Mouse (Mus musculus) heart, embryonic 14.5 days (tissue): ENCODE measurements at regions not wholly inside any gene's neighbourhood (a gene's known extent, or its start where the extent isn't known, plus 50 kb on each side); places are given as distances from the start of the nearest gene placed in this dataset.

Experiments
- ATAC-seq: fragments of 200-750 bp; cut with Nextera tagmentation; 2 replicates; pipeline ENCODE4 v1.8.0; 2017; ENCODE audit warnings: low read depth, moderate TSS enrichment; ENCODE audit not compliant: insufficient number of reproducible peaks, insufficient read depth, low FRiP score
- H3K27ac ChIP-seq, 2 experiments: fragments of 200-500 bp in 1 of 2; fragments of 300-500 bp in 1 of 2; sonication (generic) in 1 of 2; replicated peaks in 1 of 2; 2 replicates each; pipeline ENCODE4 v1.5.1; 2012 to 2014; ENCODE audit warnings: low read depth in 2 of 2, low read length in 2 of 2, control low read depth in 1 of 2, mild to moderate bottlenecking in 1 of 2, mixed read lengths in 1 of 2; ENCODE audit not compliant: control insufficient read depth in 1 of 2, insufficient read depth in 1 of 2
- H3K27me3 ChIP-seq: fragments of 300-500 bp; sonication (generic); 2 replicates; pipeline ENCODE4 v1.6.1; 2014; ENCODE audit warnings: mild to moderate bottlenecking, low read length, control low read depth; ENCODE audit not compliant: control insufficient read depth, insufficient read depth
- H3K36me3 ChIP-seq: fragments of 300-500 bp; sonication (generic); 2 replicates; pipeline ENCODE4 v1.6.1; 2014; ENCODE audit warnings: mild to moderate bottlenecking, control low read depth, low read length, mixed read lengths; ENCODE audit not compliant: control insufficient read depth, insufficient read depth
- H3K4me1 ChIP-seq, 2 experiments: fragments of 200-500 bp in 1 of 2; fragments of 300-500 bp in 1 of 2; sonication (generic) in 1 of 2; 2 replicates each; pipeline ENCODE4 v1.6.1; 2012 to 2014; ENCODE audit warnings: low read length in 2 of 2, control low read depth in 1 of 2, mixed read lengths in 1 of 2; ENCODE audit not compliant: control insufficient read depth in 2 of 2, insufficient read depth in 2 of 2
- H3K4me2 ChIP-seq: fragments of 300-500 bp; sonication (generic); 2 replicates; pipeline ENCODE4 v1.6.1; 2014; ENCODE audit warnings: mild to moderate bottlenecking, low read length
- H3K4me3 ChIP-seq, 2 experiments: fragments of 200-500 bp in 1 of 2; fragments of 300-500 bp in 1 of 2; sonication (generic) in 1 of 2; 2 replicates each; pipeline ENCODE4 v1.5.1; 2012 to 2014; ENCODE audit warnings: low read length in 2 of 2, mild to moderate bottlenecking in 2 of 2, control low read depth in 1 of 2, low read depth in 1 of 2, moderate library complexity in 1 of 2; ENCODE audit not compliant: control insufficient read depth in 1 of 2, insufficient read depth in 1 of 2
- H3K9ac ChIP-seq: fragments of 300-500 bp; sonication (generic); 2 replicates; pipeline ENCODE4 v1.6.1; 2014; ENCODE audit warnings: mild to moderate bottlenecking, low read length
- H3K9me3 ChIP-seq: fragments of 300-500 bp; sonication (generic); 2 replicates; pipeline ENCODE4 v1.6.1; 2016; ENCODE audit warnings: low read length, control low read depth; ENCODE audit not compliant: control insufficient read depth
- WGBS: fragments of 180-500 bp; shearing (Covaris S2); extraction: QIAGEN DNeasy Blood & Tissue Kit; methylation state at CpG from one replicate; pipeline ENCODE4 v1.1.7; 2014; 5-methylcytosine and 5-hydroxymethylcytosine counted together

DNA sequence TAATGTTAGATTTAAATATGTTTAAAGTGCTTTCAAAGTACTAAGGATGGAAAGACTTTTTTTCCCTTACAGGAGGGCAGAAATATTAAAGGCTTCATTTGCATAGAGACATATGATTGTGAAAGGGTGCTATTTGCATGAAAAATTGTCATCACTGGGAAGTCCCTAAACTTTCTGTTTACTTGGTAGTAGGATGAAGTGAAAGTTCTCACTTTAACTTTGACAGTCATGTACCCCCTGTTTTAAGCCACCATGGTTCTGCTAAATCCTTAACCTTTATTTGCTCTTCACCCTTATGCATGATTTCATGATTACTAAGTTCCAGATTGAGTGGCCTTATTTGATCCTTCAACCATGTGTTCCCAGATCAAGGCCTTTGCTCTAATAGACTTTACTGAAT, 132.6 kb upstream of the Egfl6 start:
- H3K4me1 ChIP-seq: no peaks in the 10 kb centered on the region

DNA sequence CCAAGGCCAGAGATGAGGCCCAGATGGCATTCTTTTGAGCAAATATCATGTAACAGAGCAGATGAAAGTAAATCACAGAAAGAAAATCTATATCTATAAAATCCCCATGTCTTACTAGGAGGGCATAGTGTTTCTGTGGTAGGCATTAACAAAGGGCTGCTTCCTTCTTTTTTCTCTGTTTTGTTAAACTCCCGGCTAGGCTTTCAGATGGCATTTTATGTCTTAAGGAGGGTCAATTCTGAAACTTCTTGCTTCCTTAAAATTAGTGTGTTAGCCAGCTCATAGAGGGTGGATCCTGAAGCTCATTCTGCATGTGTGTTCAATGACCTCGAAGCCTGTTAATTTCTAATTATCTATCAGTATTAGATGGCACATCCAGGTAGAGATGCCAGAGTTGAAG, 123.8 kb upstream of the Egfl6 start:
- H3K4me3 ChIP-seq: no peak overlapping the region
- no peaks in the 10 kb centered on the region; a peak in 1 of 4 replicates for H3K4me1 ChIP-seq
- H3K36me3 ChIP-seq: no peaks in the 10 kb centered on the region
- peak overlapping the region; percentile 17 to 67; a peak in 3 of 4 replicates for H3K27ac ChIP-seq
- H3K27me3 ChIP-seq: no peaks in the 10 kb centered on the region
- H3K9ac ChIP-seq: no peak overlapping the region
- no peak for ATAC-seq
- 68% methylated on average over 2 of the region's 2 CpGs for WGBS
- H3K4me2 ChIP-seq: no peak overlapping the region
- no peaks in the 10 kb centered on the region for H3K9me3 ChIP-seq

More for the DNA sequence above, 132.6 kb upstream of the Egfl6 start:
- Histone ChIP-seq H3K4me2 (no peak overlapping the region), H3K4me3 (no peak overlapping the region), H3K9ac (no peak overlapping the region), H3K36me3 (no peaks in the 10 kb centered on the region), H3K27ac (no peak overlapping the region), H3K9me3 (no peaks in the 10 kb centered on the region), H3K27me3 (no peaks in the 10 kb centered on the region)
- ATAC-seq: no peak

DNA sequence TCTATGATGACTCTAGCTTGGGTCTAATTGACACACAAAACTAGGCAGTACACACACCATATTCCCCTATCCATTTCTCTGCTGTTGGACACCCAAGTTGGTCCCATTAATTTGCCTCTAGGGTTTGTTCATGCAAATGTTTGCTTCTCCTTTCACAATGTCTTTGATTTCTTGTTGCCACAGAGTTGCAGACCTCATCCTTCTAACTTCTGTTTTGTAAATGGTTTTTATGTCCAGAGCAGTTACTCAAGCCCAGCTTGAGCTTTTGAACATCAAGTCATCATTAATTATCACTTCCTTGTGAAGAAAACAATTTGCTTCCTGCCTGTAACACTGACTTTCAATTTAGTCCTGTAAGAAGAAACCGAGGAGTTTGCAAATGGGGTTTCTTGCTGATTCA, 122.6 kb upstream of the Egfl6 start:
- Histone ChIP-seq H3K4me2 (no peak overlapping the region), H3K36me3 (no peaks in the 10 kb centered on the region), H3K9me3 (no peaks in the 10 kb centered on the region), H3K27ac (no peak overlapping the region), H3K4me3 (no peak overlapping the region), H3K27me3 (no peaks in the 10 kb centered on the region), H3K4me1 (no peaks in the 10 kb centered on the region; a peak in 1 of 4 replicates), H3K9ac (no peak overlapping the region)
- no peak for ATAC-seq
- 68% methylated on average over 1 of the region's 1 CpGs for WGBS

DNA sequence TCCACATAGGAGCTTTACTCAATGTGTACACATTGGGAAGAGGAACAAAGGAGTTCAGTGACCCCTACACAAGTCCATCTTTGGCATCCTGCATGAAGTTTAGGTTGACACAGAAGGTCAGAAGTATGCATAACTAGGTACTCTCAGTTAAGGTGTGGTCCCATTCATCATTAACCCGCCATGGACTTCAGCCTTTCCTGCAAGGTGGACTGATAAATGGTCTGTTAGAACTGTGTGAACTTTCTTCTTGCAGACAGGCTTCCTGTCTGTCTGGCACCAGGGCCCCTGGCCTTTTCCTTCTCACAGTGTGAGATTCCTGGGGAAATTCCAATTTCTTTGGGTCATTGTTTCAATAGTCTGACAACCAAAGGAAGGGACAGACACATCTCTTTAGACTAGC, 121.5 kb upstream of the Egfl6 start:
- H3K4me3 ChIP-seq: no peak overlapping the region
- WGBS: 47% methylated on average over 1 of the region's 1 CpGs

DNA sequence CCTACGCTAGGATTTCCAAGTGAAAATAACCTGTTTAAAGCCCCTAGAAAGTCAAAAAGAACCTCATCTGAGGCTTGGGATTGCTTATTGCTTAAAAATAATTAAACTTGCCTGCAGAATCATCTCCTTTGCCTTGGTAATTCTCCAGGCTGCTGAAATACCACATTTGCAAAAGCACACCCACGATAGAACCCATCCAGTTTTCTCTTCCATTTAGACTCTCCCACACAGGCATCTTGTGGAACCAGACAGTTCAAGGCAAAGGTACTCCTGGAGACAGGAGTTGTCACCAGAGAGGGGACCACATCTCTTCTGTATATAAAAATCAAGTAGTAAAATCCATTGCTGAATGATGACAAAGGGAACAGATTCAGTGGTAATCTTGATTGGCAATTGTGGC, 118.8 kb upstream of the Egfl6 start:
- H3K36me3 ChIP-seq: no peaks in the 10 kb centered on the region
- no peak overlapping the region for H3K4me3 ChIP-seq
- no peak overlapping the region for H3K9ac ChIP-seq
- H3K27me3 ChIP-seq: no peaks in the 10 kb centered on the region
- ATAC-seq: no peak
- no peak overlapping the region for H3K27ac ChIP-seq
- H3K4me1 ChIP-seq: no peaks in the 10 kb centered on the region; a peak in 1 of 4 replicates
- WGBS: 87% methylated on average over 2 of the region's 2 CpGs
- H3K9me3 ChIP-seq: no peaks in the 10 kb centered on the region
- no peak overlapping the region for H3K4me2 ChIP-seq

More for the DNA sequence above, 121.5 kb upstream of the Egfl6 start:
- no peak for ATAC-seq
- no peaks in the 10 kb centered on the region; a peak in 1 of 4 replicates for H3K4me1 ChIP-seq
- no peak overlapping the region for H3K9ac ChIP-seq
- H3K27ac ChIP-seq: 0 out of 4 replicates have a peak overlapping the region, but pooled peaks of 1 of the 2 experiments have one; percentile 27
- no peaks in the 10 kb centered on the region for H3K36me3 ChIP-seq
- no peaks in the 10 kb centered on the region for H3K27me3 ChIP-seq
- H3K4me2 ChIP-seq: no peak overlapping the region
- no peaks in the 10 kb centered on the region for H3K9me3 ChIP-seq

DNA sequence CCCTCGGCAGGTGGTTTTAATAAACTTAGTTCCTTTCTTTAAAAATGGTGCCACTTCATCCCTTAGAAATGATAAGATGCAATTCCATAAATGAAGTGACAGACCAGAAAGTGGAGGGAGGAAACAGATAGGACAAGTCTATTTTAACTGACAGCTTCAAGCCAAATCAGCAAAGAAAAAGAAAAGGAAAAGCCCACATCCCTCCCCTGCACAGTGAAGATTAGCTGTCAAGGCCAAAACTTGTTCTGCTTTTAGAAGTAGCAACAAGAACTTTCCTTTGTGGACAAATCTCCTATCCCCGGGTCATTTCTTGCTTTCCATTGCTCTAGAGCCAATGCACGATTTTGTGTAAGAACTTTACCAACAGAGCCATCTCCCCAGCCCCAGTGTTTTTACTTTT, 108.7 kb upstream of the Egfl6 start:
- Histone ChIP-seq H3K4me2 (no peak overlapping the region), H3K9me3 (no peaks in the 10 kb centered on the region), H3K9ac (no peak overlapping the region), H3K4me3 (no peak overlapping the region), H3K36me3 (no peaks in the 10 kb centered on the region), H3K4me1 (no peaks in the 10 kb centered on the region), H3K27ac (no peak overlapping the region), H3K27me3 (no peaks in the 10 kb centered on the region)
- 66% methylated on average over 3 of the region's 3 CpGs for WGBS
- ATAC-seq: no peak

DNA sequence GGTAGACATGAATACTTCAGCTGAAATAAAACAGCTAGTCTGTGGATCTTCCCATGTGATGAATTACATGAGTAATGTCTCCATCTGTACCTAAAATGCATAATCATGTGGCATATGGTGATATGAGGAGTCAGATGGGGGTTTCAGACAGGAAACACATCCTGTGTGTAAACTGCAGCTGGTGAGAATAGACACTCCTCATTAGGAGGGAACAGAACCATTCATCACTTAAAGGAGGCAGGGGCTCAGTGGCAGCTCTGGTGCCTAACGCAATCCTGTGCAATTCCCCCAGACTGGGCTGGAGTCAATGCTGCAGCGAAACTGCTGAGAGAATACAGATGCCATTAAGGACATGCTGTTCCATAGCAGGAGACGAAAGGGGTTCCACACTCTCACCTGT, 103.3 kb upstream of the Egfl6 start:
- H3K36me3 ChIP-seq: no peaks in the 10 kb centered on the region
- H3K9ac ChIP-seq: no peak overlapping the region
- 79% methylated on average over 3 of the region's 3 CpGs for WGBS
- H3K9me3 ChIP-seq: no peaks in the 10 kb centered on the region
- H3K27me3 ChIP-seq: no peaks in the 10 kb centered on the region
- H3K4me1 ChIP-seq: no peaks in the 10 kb centered on the region
- H3K4me2 ChIP-seq: no peak overlapping the region
- no peak for ATAC-seq
- H3K4me3 ChIP-seq: no peak overlapping the region
- no peak overlapping the region for H3K27ac ChIP-seq

DNA sequence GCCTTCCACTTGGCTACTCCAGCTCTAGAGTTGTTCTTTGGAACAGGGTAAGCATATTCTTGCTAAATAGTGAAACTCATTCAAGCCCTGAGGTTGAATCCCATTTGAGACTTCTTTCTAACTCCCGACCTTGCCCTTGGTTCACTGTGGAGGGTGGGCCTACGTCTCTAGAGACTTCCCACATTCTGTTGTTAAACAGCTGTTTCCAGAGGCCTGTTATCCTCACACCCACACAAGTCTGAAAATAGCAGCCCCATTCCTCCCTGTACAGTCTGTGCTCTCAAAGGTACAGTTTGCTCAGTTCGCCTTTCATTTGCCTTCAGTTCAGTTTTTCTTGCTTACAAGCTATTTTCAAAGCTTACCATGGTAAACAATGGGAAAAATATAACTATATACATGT, 87.9 kb upstream of the Egfl6 start:
- Histone ChIP-seq H3K27ac (no peak overlapping the region), H3K9me3 (no peaks in the 10 kb centered on the region), H3K27me3 (no peaks in the 10 kb centered on the region), H3K36me3 (no peaks in the 10 kb centered on the region), H3K4me3 (no peak overlapping the region), H3K9ac (no peak overlapping the region), H3K4me1 (0 out of 4 replicates have a peak, but pooled peaks cover 0 to 3% of the 10 kb centered on the region in 2 experiments), H3K4me2 (no peak overlapping the region)
- WGBS: 56% methylated on average over 3 of the region's 3 CpGs
- no peak for ATAC-seq
